Mouse (Mus musculus): ENCODE data around the gene Mettl7a1.
"Not testable (repeated sequence)": the region's sequence is repeated elsewhere in the genome, so short reads cannot be mapped to it uniquely, and the experiment has no call there.

Mettl7a1 gene

GRCm38 (mm10) chr15:100304019-100304991 lies at the start of gene Mettl7a1:
Mettl7a1 (plus strand) TSS chr15:100304140.
- DNase-seq (ENCODE audit: low read depth) = peak; percentile 92

GRCm38 (mm10) chr15:100256386-100256785 lies 47.6 kb upstream of the Mettl7a1 start:
- DNase-seq (ENCODE audit: low read depth) = no peak

- no peak for DNase-seq (ENCODE audit: low read depth)
These were observed 46.6 kb upstream of the Mettl7a1 start for GRCm38 (mm10) chr15:100257305-100257704.

GRCm38 (mm10) chr15:100258646-100259425 lies 45.1 kb upstream of the Mettl7a1 start:
- no peak for DNase-seq (ENCODE audit: low read depth)

- DNase-seq (ENCODE audit: low read depth) = not testable (repeated sequence)
These were observed 43.6 kb upstream of the Mettl7a1 start for GRCm38 (mm10) chr15:100260351-100260750.

- peak; percentile 67 for DNase-seq (ENCODE audit: low read depth)
These were observed 40.6 kb upstream of the Mettl7a1 start for GRCm38 (mm10) chr15:100263246-100263905.

- DNase-seq (ENCODE audit: low read depth) = peak; percentile 73
These were observed 38.2 kb upstream of the Mettl7a1 start for GRCm38 (mm10) chr15:100265586-100266325.

GRCm38 (mm10) chr15:100268916-100269315 lies 35.0 kb upstream of the Mettl7a1 start:
- no peak for DNase-seq (ENCODE audit: low read depth)

GRCm38 (mm10) chr15:100269776-100270175 lies 34.2 kb upstream of the Mettl7a1 start:
- DNase-seq (ENCODE audit: low read depth) = no peak

GRCm38 (mm10) chr15:100270609-100271008 lies 33.3 kb upstream of the Mettl7a1 start:
- DNase-seq (ENCODE audit: low read depth) = not testable (repeated sequence)

- no peak for DNase-seq (ENCODE audit: low read depth)
These were observed 32.5 kb upstream of the Mettl7a1 start for GRCm38 (mm10) chr15:100271411-100271810.

GRCm38 (mm10) chr15:100273791-100274308 lies 30.1 kb upstream of the Mettl7a1 start:
- DNase-seq (ENCODE audit: low read depth) = not testable (repeated sequence)

GRCm38 (mm10) chr15:100274790-100275559 lies 29.0 kb upstream of the Mettl7a1 start:
- DNase-seq (ENCODE audit: low read depth) = no peak

GRCm38 (mm10) chr15:100276403-100276802 lies 27.5 kb upstream of the Mettl7a1 start:
- DNase-seq (ENCODE audit: low read depth) = no peak

GRCm38 (mm10) chr15:100277586-100277985 lies 26.4 kb upstream of the Mettl7a1 start:
- no peak for DNase-seq (ENCODE audit: low read depth)

GRCm38 (mm10) chr15:100280626-100281025 lies 23.3 kb upstream of the Mettl7a1 start, which contains the start of gene Tmprss12:
Tmprss12 (plus strand) TSS chr15:100280837.
- no peak for DNase-seq (ENCODE audit: low read depth)

- DNase-seq (ENCODE audit: low read depth) = no peak
These were observed 15.0 kb upstream of the Mettl7a1 start for GRCm38 (mm10) chr15:100288980-100289379.

GRCm38 (mm10) chr15:100290858-100291257 lies 13.1 kb upstream of the Mettl7a1 start:
- no peak for DNase-seq (ENCODE audit: low read depth)

- DNase-seq (ENCODE audit: low read depth) = no peak
These were observed 11.6 kb upstream of the Mettl7a1 start for GRCm38 (mm10) chr15:100292326-100292725.

GRCm38 (mm10) chr15:100297856-100298255 lies 6.1 kb upstream of the Mettl7a1 start:
- DNase-seq (ENCODE audit: low read depth) = no peak

Measured in NIH3T3 (cell line).